Mouse (Mus musculus): ENCODE data around the gene Zpld1.

DNA sequence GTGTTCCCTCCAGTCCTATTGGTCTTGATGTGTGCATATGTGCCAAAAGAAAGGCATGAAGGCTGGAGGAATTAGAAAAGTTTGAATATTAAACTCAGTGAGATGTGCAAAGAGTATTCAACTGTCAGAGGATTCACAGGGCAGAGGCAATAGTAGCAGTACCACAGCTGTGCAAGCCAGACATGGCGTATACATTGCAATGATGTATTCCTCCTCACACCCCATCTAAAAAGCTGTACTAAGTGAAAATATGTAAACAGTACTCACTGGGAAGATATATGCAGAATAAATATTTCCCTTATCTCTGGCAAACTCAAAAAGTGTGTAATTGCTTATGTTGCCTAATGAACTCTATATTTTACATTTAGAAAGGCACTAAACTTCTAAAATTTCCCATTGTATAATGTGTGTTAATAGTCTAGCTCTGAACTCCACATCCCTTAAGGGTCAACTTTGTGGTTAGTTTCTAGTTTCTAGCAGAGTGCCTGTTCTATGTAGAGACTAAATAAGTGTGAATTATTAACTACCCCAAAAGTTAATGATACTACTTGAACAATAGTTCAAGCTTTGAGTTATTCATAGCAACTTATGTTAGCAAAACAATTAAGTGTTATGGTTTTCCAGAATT is 68.7 kb downstream of the Zpld1 start:
- TF ChIP-seq GATA1 (IDR thresholded peaks at IDR 0.05; ENCODE audit: borderline replicate concordance, low read length) (no peak), FLI1 (IDR thresholded peaks at IDR 0.05; ENCODE audit: low read length) (no peak)
